Mouse (Mus musculus) embryonic fibroblast, embryonic 13.5 days (primary cell): ENCODE results near the gene Bche.

Experiments used
- CTCF ChIP-seq: IDR thresholded peaks from 2 replicates; pipeline ENCODE4 v1.5.1; 2011; ENCODE audit warnings: mild to moderate bottlenecking, control low read depth, low read length, moderate library complexity, borderline replicate concordance; ENCODE audit not compliant: insufficient read depth
- POLR2A ChIP-seq: IDR thresholded peaks from 2 replicates; pipeline ENCODE4 v1.6.1; 2011; ENCODE audit warnings: low read depth, mild to moderate bottlenecking, control low read depth, low read length, moderate library complexity

GRCm38 (mm10) chr3:73707461-73708409, 480 bp downstream of the Bche start:
- peak; percentile 51 for TF ChIP-seq POLR2A
- no peak for TF ChIP-seq CTCF
